8 mouse cellular contexts compared by ENCODE assay signal in genomic region chr16:92519820-92520492, GRCm38 (mm10). TPM values are rescaled to one million over a fixed set of nuclear protein-coding genes. Genes with fewer than 3 reads are reported as not detected.
DNase-seq lines count a peak whose midpoint lies in the region; ATAC-seq and TF ChIP-seq lines count a peak whose summit lies in the region.

No protein-coding gene starts in this region.

- no peaks in the 10 kb centered on the region for H3K9me3 ChIP-seq in kidney, embryonic 16.5 days (ENCODE audit: low read length)
- no peaks in the 10 kb centered on the region for H3K9me3 ChIP-seq in ES-E14 (ENCODE audit: control insufficient read depth, insufficient read depth, low read depth, low read length)

- DNase-seq in adrenal gland, adult 18-20 months (ENCODE audit: low spot score in 2 of 2): peak; percentile 7 to 24
- no peak for DNase-seq in adrenal gland, postnatal 4 days (ENCODE audit: low spot score in 2 of 2)
- peak; percentile 38 for DNase-seq in kidney, adult 2 months
- DNase-seq in ES-E14 (ENCODE audit: low read depth, low spot score): peak; percentile 48
- peak; percentile 77 for DNase-seq in embryo, embryonic 11 days
- peak; percentile 17 to 56 for DNase-seq in left cerebral cortex, postnatal 10 days (ENCODE audit: extremely low spot score in 1 of 2, low spot score in 2 of 2)
- DNase-seq in right cerebral cortex, postnatal 10 days (ENCODE audit: low spot score in 2 of 2): peak; percentile 47 to 64

- no peaks in the 10 kb centered on the region for H3K4me1 ChIP-seq in kidney, adult 2 months (ENCODE audit: control insufficient read depth, insufficient read depth, low read length)
- peaks cover 12% of the 10 kb centered on the region; the same call in 1 of the 2 replicates for H3K4me1 ChIP-seq in kidney, embryonic 16.5 days (ENCODE audit: insufficient read depth, low read length)
- H3K4me1 ChIP-seq in ES-E14 (ENCODE audit: control insufficient read depth in 2 of 2, insufficient read depth in 2 of 2, low read length in 2 of 2, poor library complexity in 1 of 2): peaks cover 0 to 4% of the 10 kb centered on the region in 2 experiments; a peak in 2 of 4 replicates

- intact Hi-C loops in left cerebral cortex, postnatal 10 days (cut with DNase I): loop anchor here (10.0 kb wide), 2 partner anchors 935 to 1025 kb away; no protein-coding TSS in a partner anchor

- no peak overlapping the region for H3K4me3 ChIP-seq in kidney, adult 2 months (ENCODE audit: insufficient read depth, low read depth, low read length)
- H3K4me3 ChIP-seq in kidney, embryonic 16.5 days (ENCODE audit: low read length): no peak overlapping the region
- H3K4me3 ChIP-seq in ES-E14 (ENCODE audit: insufficient read depth in 1 of 2, low read depth in 1 of 2, low read length in 2 of 2, poor library complexity in 1 of 2, severe bottlenecking in 1 of 2): no peak overlapping the region

- no peak for ATAC-seq in kidney, embryonic 16.5 days (ENCODE audit: low FRiP score, low TSS enrichment)

- WGBS in kidney, adult 2 months: 46% methylated on average over 13 of the region's 13 CpGs
- 55% methylated on average over 13 of the region's 13 CpGs for WGBS in kidney, embryonic 16.5 days

- no peak for TF ChIP-seq POLR2A in kidney, adult 2 months (IDR thresholded peaks at IDR 0.05; ENCODE audit: low read depth, low read length)

- TF ChIP-seq CTCF in kidney, adult 2 months (conservative IDR thresholded peaks at IDR 0.05; ENCODE audit: insufficient read depth, insufficient read length, low read depth, low read length): peak; percentile 61

- no peak overlapping the region for H3K4me2 ChIP-seq in kidney, embryonic 16.5 days (replicated peaks; ENCODE audit: low read depth, low read length)

- in situ Hi-C loops in ES-E14 (cut with MboI; ENCODE audit: low sequenced_read_pairs in 2 of 2, unreplicated experiment in 2 of 2): no loop called here

- no peaks in the 10 kb centered on the region for H3K36me3 ChIP-seq in kidney, adult 2 months (ENCODE audit: control insufficient read depth, insufficient read depth, low read length)
- H3K36me3 ChIP-seq in kidney, embryonic 16.5 days (ENCODE audit: insufficient read depth, low read length): no peaks in the 10 kb centered on the region
- H3K36me3 ChIP-seq in ES-E14 (ENCODE audit: control insufficient read depth, insufficient read depth, low read length, poor library complexity, severe bottlenecking): no peaks in the 10 kb centered on the region

- no peak overlapping the region for H3K9ac ChIP-seq in kidney, embryonic 16.5 days (replicated peaks; ENCODE audit: low read length)
- no peak overlapping the region for H3K9ac ChIP-seq in ES-E14 (ENCODE audit: insufficient read depth, low read depth, low read length, poor library complexity, severe bottlenecking)

- H3K27me3 ChIP-seq in kidney, adult 2 months (replicated peaks; ENCODE audit: control insufficient read depth, insufficient read depth, low read length): no peaks in the 10 kb centered on the region
- H3K27me3 ChIP-seq in kidney, embryonic 16.5 days (ENCODE audit: insufficient read depth, low read length): no peaks in the 10 kb centered on the region

- H3K27ac ChIP-seq in kidney, adult 2 months (ENCODE audit: insufficient read depth, low read depth, low read length): no peak overlapping the region
- no peak overlapping the region for H3K27ac ChIP-seq in kidney, embryonic 16.5 days (ENCODE audit: low read length)
- no peak overlapping the region for H3K27ac ChIP-seq in ES-E14 (ENCODE audit: insufficient read depth, low read depth, low read length, poor library complexity, severe bottlenecking)

TF ChIP-seq in ES-E14, 5 proteins besides CTCF, POLR2A, EP300 and RAD21:
- TF ChIP-seq ZC3H11A (IDR thresholded peaks at IDR 0.05; ENCODE audit: borderline replicate concordance, low read depth, low read length) (0 out of 2 replicates have a peak, but pooled peaks have one; percentile 71), CHD2 (IDR thresholded peaks at IDR 0.05; ENCODE audit: low read depth, low read length) (no peak)

RNA-seq across cellular contexts. Expression of gene Clic6, which starts 34.4 kb away (rescaled TPM):
- total RNA-seq in adrenal gland, adult 18-20 months (2021): under 1 TPM; 0.10 to 0.29 TPM
- 1 to 10 TPM in 1 of 2 experiments, under 1 TPM in 1; 0.17 to 1.7 TPM for total RNA-seq in adrenal gland, postnatal 4 days (2021)
- 3.2 and 3.6 TPM in 2 replicates for polyA plus RNA-seq in kidney, adult 2 months (2012; rRNA removed)
- 6.9 and 8.1 TPM in 2 replicates for polyA plus RNA-seq in kidney, embryonic 16.5 days (2015; fragmentation: Nextera tagmentation; extraction: Ambion mirVana)
- total RNA-seq in ES-E14 (2012; rRNA removed): 0.37 and 1.0 TPM in 2 replicates
- total RNA-seq in left cerebral cortex, postnatal 10 days (2021): under 1 TPM; 0.53 to 0.77 TPM

RNA-seq across cellular contexts. Expression of gene Rcan1, which starts 49.3 kb away (rescaled TPM):
- total RNA-seq in adrenal gland, adult 18-20 months (2021): 10 to 100 TPM; 14.8 to 26.7 TPM
- 10 to 100 TPM; 19.1 to 19.2 TPM for total RNA-seq in adrenal gland, postnatal 4 days (2021)
- 36.2 and 44.4 TPM in 2 replicates for polyA plus RNA-seq in kidney, adult 2 months (2012; rRNA removed)
- polyA plus RNA-seq in kidney, embryonic 16.5 days (2015; fragmentation: Nextera tagmentation; extraction: Ambion mirVana): 33.4 and 33.9 TPM in 2 replicates
- 11.8 and 15.8 TPM in 2 replicates for total RNA-seq in ES-E14 (2012; rRNA removed)
- 10 to 100 TPM; 49.3 to 53.5 TPM for total RNA-seq in left cerebral cortex, postnatal 10 days (2021)

Comparison
In these comparisons a context has a peak if more than half of its experiments do, and no peak if none do; other contexts are left out.
1. DNase-seq: peak in adrenal gland, adult 18-20 months (2 of 2), kidney, adult 2 months (single experiment), ES-E14 (single experiment), embryo, embryonic 11 days (single experiment), left cerebral cortex, postnatal 10 days (2 of 2) and right cerebral cortex, postnatal 10 days (2 of 2); none in adrenal gland, postnatal 4 days (0 of 2).